Mouse (Mus musculus) kidney, postnatal 36 days (tissue): Measurements from ENCODE around the gene Vps13d.

Experiments
- DNase-seq, 2 experiments: peaks; one replicate each; pipeline ENCODE4 v3.0.0; 2021 to 2022; ENCODE audit warnings: mixed read lengths in 2 of 2

Gene Vps13d

DNA sequence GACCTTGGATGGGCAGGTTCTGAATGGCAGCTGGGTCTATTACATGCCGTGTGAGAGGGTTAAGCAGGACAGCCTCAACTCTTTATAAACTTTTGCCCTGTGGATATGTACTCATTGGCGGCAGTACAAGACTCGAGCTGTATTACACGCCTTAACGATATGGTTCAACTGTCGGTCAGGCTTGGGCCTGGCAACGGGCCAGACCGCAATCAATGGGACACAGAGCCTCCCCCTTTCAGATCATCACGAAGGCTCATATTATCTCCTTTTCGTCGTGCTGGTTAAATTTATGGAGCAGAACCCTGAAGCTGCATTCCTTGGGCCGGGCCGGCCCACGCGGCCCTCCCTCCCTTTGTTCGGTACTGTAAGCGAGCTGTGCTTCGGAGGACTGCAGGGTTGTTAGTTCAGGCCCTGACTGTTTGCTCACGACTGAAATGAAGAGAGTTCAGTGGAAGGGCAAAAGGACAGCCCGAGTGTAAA, 194.9 kb downstream of the Vps13d start:
- DNase-seq: peak; percentile 86 to 90

- DNase-seq: peak in 1 of 2 experiments; percentile 39
Measured at GRCm38 (mm10) chr4:144999572-144999880, 195.3 kb downstream of the Vps13d start.

GRCm38 (mm10) chr4:144998808-144999571, 195.8 kb downstream of the Vps13d start:
- DNase-seq: no peak

GRCm38 (mm10) chr4:144997887-144998658, 196.7 kb downstream of the Vps13d start:
- DNase-seq: peak; percentile 48 to 68

GRCm38 (mm10) chr4:144996996-144997820, 197.6 kb downstream of the Vps13d start:
- DNase-seq: no peak

DNA sequence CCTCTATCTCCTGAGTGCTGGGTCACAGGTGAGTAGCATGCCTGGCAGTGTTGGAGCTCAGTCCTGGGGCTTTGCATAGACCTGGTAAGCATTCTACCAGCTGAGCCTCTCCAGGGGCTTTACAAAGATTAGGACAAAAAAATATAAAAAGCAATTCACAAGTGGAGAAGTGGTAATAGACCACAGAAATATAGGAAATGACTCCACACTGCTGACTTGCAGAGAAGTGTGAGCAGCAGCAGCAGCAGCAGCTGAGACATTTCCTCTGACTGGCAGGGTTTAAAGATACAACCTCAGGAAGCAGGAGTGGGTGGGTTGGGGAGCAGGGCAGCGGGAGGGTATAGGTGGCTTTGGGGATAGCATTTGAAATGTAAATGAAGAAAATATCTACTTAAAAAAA, 199.0 kb downstream of the Vps13d start:
- no peak for DNase-seq

DNA sequence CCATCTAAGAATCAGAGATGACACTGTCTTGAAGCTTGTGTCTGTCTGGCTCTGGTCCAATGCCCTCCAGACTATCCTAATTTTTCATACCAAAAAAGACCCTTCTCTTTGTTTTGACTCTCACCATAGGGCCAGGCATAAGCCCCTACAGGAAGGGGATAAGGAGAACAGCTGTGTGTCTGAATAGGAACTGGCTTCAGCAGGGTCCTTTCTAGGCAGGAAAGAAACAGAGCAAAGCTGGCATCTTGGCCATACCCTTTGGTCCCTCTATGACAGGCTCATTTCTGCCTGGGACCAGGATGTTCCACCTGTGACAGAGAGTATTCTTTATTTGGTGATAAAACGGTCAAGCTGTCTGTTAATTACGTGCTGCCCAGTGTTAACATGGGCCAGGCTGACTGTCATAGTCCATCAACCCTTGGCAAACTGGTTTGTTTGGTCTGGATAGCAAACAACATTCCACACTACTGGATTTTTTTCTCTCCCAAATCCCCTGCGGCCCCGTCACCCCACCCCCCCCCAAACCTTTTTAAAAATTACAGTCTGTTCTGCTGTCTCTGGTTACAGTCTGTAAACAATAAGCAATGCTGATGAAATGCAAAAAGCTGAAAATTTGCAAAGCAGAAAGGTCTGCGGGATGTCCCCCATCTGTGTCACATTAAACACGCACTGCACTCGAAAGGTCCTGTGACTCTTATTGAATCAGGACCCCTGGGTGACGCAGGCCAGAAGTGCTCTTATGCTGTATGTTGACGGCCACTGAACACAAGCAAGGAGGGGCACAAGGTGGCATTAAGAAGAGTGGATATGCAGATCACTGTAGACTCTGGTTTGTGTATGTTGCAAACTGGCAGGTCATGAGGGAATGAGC, 201.5 kb downstream of the Vps13d start:
- peak; percentile 56 to 71 for DNase-seq

GRCm38 (mm10) chr4:144992413-144992812, 202.4 kb downstream of the Vps13d start:
- DNase-seq: peak; percentile 87 to 94

GRCm38 (mm10) chr4:144988443-144989206, 206.2 kb downstream of the Vps13d start:
- DNase-seq: peak; percentile 65 to 84

- DNase-seq: no peak
Measured at GRCm38 (mm10) chr4:144986016-144986805, 208.6 kb downstream of the Vps13d start.

- peak; percentile 65 to 88 for DNase-seq
Measured at GRCm38 (mm10) chr4:144983821-144984371, 210.9 kb downstream of the Vps13d start.

DNA sequence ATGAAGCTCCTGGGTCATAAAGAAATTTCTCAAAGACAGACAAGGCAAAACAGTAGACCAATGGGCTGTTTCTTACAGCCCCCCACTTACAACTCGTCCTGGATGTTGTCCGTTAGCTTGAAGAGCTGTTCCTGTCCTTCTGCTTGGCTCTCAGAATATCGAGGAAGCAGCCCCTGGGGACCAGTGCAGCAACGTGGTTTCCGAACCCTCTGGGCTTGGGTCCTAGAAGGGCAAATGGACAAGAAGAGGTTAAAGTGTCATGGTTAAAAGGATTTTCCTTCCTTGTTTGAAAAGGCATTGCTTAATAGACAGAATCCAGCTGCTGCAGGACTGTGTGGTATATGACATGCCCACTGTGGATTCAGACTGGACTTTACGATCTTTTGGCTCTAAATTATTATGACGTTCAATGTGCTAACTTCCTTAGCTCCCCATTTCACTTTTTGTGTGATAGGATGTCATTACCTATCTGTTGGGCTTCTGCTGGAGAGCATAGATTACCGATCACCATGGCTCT, 211.5 kb downstream of the Vps13d start:
- DNase-seq: peak in 1 of 2 experiments; percentile 41

DNA sequence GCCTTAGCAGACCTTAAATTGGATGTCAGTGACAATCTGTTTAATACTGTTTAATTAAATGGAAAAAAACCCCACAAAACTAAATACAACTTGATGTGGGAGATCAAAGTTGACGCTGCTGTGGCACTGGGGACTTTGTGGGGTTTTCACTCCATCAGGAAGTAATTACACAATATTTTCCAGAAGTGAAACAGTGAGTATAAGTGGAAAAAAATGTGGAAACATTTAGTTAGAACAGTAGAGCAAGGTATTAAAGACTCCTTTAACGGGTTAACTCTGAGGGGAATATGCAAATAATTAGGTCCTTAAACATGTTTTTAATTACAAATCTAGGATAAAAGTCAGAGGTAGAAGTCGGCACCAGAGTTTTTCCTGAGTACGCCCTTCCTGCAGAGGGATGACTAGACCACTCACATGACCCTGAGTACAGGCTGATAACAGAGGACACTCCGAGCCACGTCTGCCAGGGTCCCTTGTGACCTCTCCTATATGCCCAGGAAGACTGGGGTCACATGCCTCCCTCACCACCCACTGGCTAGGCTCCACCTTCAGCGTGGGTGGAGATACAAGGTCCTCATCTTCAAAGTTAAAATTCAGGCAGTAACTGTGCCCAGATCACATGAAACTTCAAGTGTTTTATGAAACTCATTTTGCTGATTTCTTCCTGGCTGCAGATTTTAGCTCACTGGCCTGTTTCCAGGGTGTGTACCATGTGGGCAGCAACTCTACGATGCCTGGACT, 213.8 kb downstream of the Vps13d start:
- peak; percentile 68 to 88 for DNase-seq

GRCm38 (mm10) chr4:144980110-144980509, 214.7 kb downstream of the Vps13d start:
- DNase-seq: no peak

- DNase-seq: no peak
Measured at GRCm38 (mm10) chr4:144978039-144978438, 216.8 kb downstream of the Vps13d start.

- DNase-seq: no peak
Measured at GRCm38 (mm10) chr4:144977057-144977456, 217.7 kb downstream of the Vps13d start.

DNA sequence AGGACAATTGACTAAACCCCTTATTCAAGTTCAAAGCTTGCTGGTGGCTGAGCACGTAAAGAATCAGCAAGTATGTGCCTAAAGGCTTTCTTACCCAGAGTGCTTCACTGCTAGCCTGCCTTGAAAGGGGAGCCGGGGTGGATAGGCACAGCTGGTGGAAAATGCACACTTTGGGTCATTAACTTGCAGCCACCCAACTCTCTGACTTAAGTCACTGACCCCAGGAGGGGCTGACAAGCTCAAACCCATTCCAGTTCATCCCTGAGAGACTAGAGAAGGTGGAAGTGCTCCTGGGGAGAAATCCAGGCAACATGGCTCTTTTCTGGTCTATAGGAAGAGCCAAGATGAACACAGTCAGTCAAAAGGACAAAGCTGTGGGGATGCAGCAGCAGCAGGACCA, 219.3 kb downstream of the Vps13d start:
- DNase-seq: no peak

- DNase-seq: no peak
Measured at GRCm38 (mm10) chr4:144974458-144974857, 220.3 kb downstream of the Vps13d start.
